Mouse (Mus musculus) heart, postnatal 36 days (tissue): ENCODE measurements at regions not wholly inside any gene's neighbourhood (a gene's known extent, or its start where the extent isn't known, plus 50 kb on each side); places are given as distances from the start of the nearest gene placed in this dataset.
A peak's percentile ranks its signal among the peaks of the same experiment; 100 is the strongest.

Source experiments
- DNase-seq, 2 experiments: peaks; one replicate each; pipeline ENCODE4 v3.0.0; 2021 to 2022
- intact Hi-C: fragments of 180-260 bp; cut with DNase I; formaldehyde crosslinking; loops from one replicate; pipeline ENCODE4 v1.15.1; 2025

DNA sequence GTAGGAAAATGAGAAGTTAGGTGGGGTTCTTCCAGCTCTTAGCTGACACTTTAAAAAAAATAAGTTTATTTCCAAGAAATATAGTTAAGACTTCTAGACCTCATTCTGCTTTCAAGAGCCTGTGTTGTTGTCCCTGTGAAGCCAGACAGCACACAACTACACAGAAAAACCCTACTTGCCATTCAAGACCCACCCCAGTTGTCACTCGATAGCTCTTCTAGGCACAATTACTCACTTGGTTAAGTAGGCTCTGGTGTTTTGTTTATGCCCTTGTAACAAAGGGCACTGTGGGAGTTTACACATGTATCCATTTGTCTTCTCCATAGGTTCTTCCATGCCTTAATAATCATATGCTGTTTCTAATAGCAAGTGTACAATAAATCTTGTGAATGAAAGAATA lies 66.5 kb upstream of the Akirin2 start:
- no peak for DNase-seq
- intact Hi-C loops: no loop called here

DNA sequence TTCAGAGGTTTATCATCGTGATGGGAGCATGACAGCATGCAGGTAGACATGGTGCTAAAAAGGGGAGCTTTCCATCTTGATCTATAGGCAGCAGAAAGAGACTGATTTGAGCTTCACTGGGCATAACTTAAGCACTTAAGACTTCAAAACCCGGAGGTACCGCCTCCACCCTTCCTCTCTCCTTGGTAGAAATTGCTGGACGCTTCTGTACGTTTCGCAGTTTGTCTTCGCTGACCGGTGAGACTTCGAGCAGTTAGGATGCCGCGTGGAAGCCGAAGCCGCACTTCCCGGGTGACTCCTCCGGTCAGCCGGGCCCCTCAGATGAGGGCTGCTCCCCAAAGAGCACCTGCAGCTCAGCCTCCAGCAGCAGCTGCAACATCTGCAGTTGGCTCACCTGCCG lies 65.2 kb upstream of the Akirin2 start:
- no peak for DNase-seq
- intact Hi-C loops: no loop called here

DNA sequence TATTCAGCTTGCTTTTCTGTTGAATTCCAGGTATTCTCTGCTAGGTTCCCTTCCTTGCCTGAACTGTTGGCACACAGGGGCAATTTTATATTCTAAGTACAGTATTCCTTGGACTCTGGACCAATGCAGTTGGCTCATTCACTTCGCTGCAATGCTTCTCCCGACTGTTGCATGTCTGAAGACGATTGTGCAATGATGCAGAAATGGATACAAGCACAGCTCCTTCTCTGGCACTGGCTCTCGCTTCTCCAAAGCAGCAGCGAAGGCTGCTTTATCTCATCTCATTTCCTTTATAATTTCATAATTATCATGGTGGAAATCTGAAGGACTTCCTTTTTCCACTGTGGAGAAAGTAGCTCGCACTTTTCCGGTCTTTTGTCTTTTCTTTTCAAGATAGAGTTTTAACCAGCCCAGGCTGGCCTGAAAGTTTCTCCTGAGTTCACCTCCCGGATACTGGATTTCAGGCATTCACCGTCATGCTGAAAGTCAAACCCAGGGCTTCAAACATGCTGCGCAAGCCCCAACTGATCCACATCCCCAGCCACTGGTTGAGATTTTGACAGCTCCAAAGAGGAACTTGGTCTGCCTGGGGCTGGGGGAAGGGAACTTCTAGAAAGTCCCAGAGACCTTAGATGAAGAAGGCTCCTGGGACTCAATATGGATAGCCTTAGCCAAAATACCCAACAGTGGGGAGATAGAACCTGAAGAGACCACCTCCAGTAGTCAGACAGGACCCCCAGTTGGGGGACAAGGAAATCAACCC lies 55.6 kb upstream of the Akirin2 start:
- peak; percentile 5 to 32 for DNase-seq
- intact Hi-C loops: no loop called here

DNA sequence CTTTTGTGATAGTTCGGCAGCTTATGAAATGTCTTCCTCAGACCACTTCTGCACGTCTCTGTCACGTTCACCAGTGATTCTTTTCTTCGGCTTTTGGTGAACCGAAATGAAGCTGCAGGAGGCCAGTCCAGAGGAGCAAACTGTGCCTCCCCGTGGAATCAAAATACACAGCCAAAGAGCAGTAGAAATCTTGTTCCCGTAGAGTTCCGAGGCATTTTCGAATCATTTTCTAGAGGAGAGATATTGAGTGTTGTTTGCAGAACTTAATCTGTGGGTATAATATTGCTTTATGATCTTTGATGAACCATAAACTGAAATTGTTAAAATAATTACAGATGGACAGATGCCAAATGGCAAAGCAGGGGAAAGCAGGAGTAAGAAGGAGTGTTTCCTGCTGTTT lies 52.4 kb upstream of the Akirin2 start:
- intact Hi-C loops: no loop called here
- no peak for DNase-seq

DNA sequence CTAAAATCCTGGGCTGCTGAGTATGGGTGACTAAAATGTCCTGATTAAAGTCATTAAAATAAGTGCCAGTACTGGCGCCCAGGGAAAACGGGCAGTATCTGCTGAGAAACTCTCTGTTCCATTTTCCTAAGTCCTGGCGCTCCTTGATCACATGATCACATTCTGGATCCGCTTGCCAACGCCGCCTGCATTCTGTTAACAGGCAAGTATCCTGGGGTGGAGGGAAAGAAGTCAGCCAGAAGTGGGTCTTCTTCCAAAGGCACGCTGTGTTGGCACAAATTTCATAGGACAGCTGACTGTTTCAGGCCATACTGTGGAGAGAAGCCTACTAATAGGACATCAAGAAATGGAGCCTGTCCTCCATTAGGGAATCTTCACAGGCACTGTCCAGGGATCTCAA lies 52.0 kb upstream of the Akirin2 start:
- intact Hi-C loops: no loop called here
- no peak for DNase-seq

DNA sequence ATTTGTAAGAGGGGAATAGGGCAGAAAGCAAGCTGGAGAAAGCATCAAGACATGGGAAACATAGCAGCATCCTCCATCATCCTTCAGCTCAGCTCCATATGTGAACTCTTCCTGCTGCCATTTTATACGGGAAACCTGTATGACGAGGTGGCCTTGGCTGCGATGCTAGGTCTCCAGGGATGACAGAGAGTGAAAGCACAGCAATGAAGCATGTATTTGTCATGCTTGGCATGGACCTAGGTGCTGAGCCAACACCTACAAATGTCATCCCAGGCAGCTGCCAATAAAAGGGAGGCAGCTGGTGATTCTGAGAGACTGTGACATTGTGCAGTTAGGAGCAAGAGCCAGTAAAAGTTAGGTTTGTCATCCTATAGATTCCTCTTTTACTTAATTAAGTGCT lies 51.0 kb upstream of the Akirin2 start:
- DNase-seq: no peak
- intact Hi-C loops: no loop called here
